Mouse (Mus musculus) embryonic facial prominence, embryonic 10.5 days (tissue): Measurements from ENCODE around the gene Gm21258. TPM values are rescaled to one million over a fixed set of nuclear protein-coding genes. Genes with fewer than 3 reads are reported as not detected.
"Not testable (repeated sequence)": the region's sequence is repeated elsewhere in the genome, so short reads cannot be mapped to it uniquely, and the experiment has no call there.

Experiments
- DNase-seq: peaks from one replicate; pipeline ENCODE4 v3.0.0-alpha.2; 2017; ENCODE audit warnings: low spot score
- H3K27ac ChIP-seq: fragments of 300-500 bp; sonication (generic); replicated peaks from 2 replicates; pipeline ENCODE4 v1.5.1; 2016; ENCODE audit warnings: mild to moderate bottlenecking
- H3K27me3 ChIP-seq: fragments of 300-500 bp; sonication (generic); replicated peaks from 2 replicates; pipeline ENCODE4 v1.6.1; 2016; ENCODE audit warnings: low read depth, mild to moderate bottlenecking; ENCODE audit not compliant: poor library complexity, severe bottlenecking
- H3K36me3 ChIP-seq: fragments of 300-500 bp; sonication (generic); replicated peaks from 2 replicates; pipeline ENCODE4 v1.6.1; 2016; ENCODE audit warnings: mild to moderate bottlenecking, moderate library complexity
- H3K4me1 ChIP-seq: fragments of 300-500 bp; sonication (generic); 2 replicates; pipeline ENCODE4 v1.6.1; 2016
- H3K4me3 ChIP-seq: fragments of 300-500 bp; sonication (generic); 2 replicates; pipeline ENCODE4 v1.5.1; 2016; ENCODE audit warnings: mild to moderate bottlenecking, moderate library complexity
- H3K9me3 ChIP-seq: fragments of 300-500 bp; sonication (generic); 2 replicates; pipeline ENCODE4 v1.6.1; 2016; ENCODE audit warnings: mild to moderate bottlenecking
- WGBS: fragments of 180-500 bp; shearing (Covaris S2); methylation state at CpG from one replicate; pipeline ENCODE4 v1.1.7; 2016; 5-methylcytosine and 5-hydroxymethylcytosine counted together
- polyA plus RNA-seq: library from polyadenylated mRNA; unstranded; fragments of >200 nt; fragmentation: Nextera tagmentation; extraction: Ambion mirVana; gene quantifications from 2 replicates; pipeline ENCODE4 v1.2.1, GENCODE M21; 2016

Gm21258 gene
- not detected in 2 replicates for polyA plus RNA-seq

GRCm38 (mm10) chrY:52779740-52780139, at the start of gene Gm21258:
Gene Gm21258, plus strand, starts transcription at chrY:52780040.
- not testable (repeated sequence) for H3K36me3 ChIP-seq, H3K4me3 ChIP-seq, H3K27ac ChIP-seq, H3K27me3 ChIP-seq, H3K9me3 ChIP-seq, DNase-seq, H3K4me1 ChIP-seq
- no CpG with 5 or more reads among the region's 6 CpGs for WGBS
